Mouse (Mus musculus) heart, adult 10 weeks (tissue): ENCODE data around the gene Olfr450. TPM values are rescaled to one million over a fixed set of nuclear protein-coding genes. Genes with fewer than 3 reads are reported as not detected.

Source experiments
- polyA plus RNA-seq: library from polyadenylated mRNA; stranded (reverse); fragments of 350-450 nt; fragmentation: Illumina TruSeq; extraction: RNeasy Lipid Tissue Mini Kit (QIAGEN cat#74804); gene quantifications from one replicate; pipeline ENCODE4 v1.2.3, GENCODE M21; 2014; ENCODE audit warnings: low read depth, low replicate concordance

The Olfr450 gene
- not detected for polyA plus RNA-seq

DNA sequence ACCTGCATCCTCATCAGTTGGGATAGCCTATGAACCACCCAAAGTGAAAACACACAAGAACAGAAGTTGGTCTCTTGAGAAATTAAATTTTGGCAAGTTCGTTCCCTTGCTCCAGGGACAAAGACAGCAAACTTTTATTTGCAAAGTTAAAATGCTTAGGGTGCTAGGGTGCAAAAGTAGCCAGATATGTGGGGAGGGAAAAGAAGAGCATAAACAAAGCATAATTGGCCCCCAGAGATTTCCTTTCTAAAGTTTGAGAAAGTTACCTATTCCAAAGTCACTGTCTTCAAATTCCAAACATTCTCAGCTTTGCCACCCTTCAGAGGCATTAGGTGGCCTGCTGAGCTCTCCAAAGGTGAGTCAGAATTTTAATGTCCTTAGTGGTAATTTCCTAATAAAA, at the start of gene Olfr450:
Gene Olfr450, plus strand, starts transcription at position 301 of the 400 bp plus-strand sequence.

DNA sequence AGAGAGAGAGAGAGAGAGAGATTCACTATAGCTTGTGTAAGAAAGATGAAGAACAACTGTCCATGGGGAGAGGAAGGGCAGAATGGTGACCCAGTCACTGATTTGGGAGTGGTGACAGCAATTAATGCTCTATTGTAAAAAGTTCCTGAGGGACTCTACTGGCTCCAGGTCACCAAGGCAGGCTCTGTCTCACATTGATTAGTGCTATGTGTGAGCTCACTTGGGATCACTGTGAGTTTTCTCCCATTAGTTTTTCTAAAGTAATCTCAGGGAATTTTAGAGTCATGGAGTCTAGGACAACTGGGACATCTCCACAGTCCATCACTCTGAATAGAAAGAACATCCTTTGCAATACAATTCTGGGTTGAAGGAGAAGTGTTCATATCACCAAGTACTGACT, 26.9 kb upstream of the Olfr450 start, which contains the start of gene Olfr452:
Gene Olfr452, plus strand, starts transcription at position 301 of the 400 bp plus-strand sequence.

DNA sequence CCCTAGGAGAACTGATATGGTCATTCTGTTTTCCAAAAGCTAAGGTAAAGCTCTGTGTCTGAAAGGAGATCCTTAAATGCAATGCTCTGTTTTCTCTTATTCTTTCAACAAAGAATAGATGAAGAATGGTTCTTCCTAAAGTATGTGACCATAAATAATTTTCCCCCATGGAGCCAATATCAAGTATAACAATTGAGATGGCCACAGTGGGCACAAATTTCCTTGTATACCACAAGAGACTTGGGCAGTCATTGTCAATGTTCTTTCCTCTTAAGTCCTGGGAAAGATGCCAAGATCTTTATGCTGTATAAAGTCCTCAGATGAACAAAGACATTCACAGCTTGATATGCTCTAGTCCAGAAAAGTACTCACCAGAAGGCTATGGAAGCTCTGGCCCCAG, 22.3 kb downstream of the Olfr450 start, which contains the start of gene Olfr449:
Gene Olfr449, plus strand, starts transcription at position 301 of the 400 bp plus-strand sequence.

Other genes with a start within 250 kb of the Olfr450 start
- not detected for gene Tcaf3, start 214.2 kb upstream of the Olfr450 start, polyA plus RNA-seq
- gene Tcaf2, start 166.7 kb upstream of the Olfr450 start, polyA plus RNA-seq = 2.6 TPM
- gene Tcaf1, start 101.9 kb upstream of the Olfr450 start, polyA plus RNA-seq = 10.7 TPM
- not detected for gene Olfr453, start 72.6 kb upstream of the Olfr450 start, polyA plus RNA-seq
- not detected for gene Olfr38, start 55.5 kb upstream of the Olfr450 start, polyA plus RNA-seq
- gene Olfr452, start 26.8 kb upstream of the Olfr450 start, polyA plus RNA-seq = not detected
- not detected for gene Olfr449, start 22.4 kb downstream of the Olfr450 start, polyA plus RNA-seq
- not detected for gene Olfr448, start 78.5 kb downstream of the Olfr450 start, polyA plus RNA-seq
- gene Olfr447, start 96.9 kb downstream of the Olfr450 start, polyA plus RNA-seq = not detected
- gene Olfr446, start 109.4 kb downstream of the Olfr450 start, polyA plus RNA-seq = not detected
- not detected for gene Olfr444, start 137.1 kb downstream of the Olfr450 start, polyA plus RNA-seq